Mouse (Mus musculus): ENCODE results near the gene Tcp10c. TPM values are rescaled to one million over a fixed set of nuclear protein-coding genes. Genes with fewer than 3 reads are reported as not detected.
"Not testable (repeated sequence)": the region's sequence is repeated elsewhere in the genome, so short reads cannot be mapped to it uniquely, and the experiment has no call there.

The Tcp10c gene
- total RNA-seq, 2 experiments from 2014 or later = not detected

- intact Hi-C loops (cut with DNase I); DNase-seq: not testable (repeated sequence)
These were observed 25.7 kb downstream of the Tcp10c start for GRCm38 (mm10) chr17:13379951-13380615.

GRCm38 (mm10) chr17:13381286-13381685 lies 26.9 kb downstream of the Tcp10c start:
- DNase-seq; intact Hi-C loops (cut with DNase I): not testable (repeated sequence)

- intact Hi-C loops (cut with DNase I); DNase-seq: not testable (repeated sequence)
These were observed 36.6 kb downstream of the Tcp10c start for GRCm38 (mm10) chr17:13391020-13391419.

- DNase-seq; intact Hi-C loops (cut with DNase I): not testable (repeated sequence)
These were observed 45.6 kb downstream of the Tcp10c start for GRCm38 (mm10) chr17:13399961-13400360.

- intact Hi-C loops (cut with DNase I) = not testable (repeated sequence)
These were observed 47.7 kb downstream of the Tcp10c start for GRCm38 (mm10) chr17:13402118-13402517.

GRCm38 (mm10) chr17:13403527-13404131 lies 49.3 kb downstream of the Tcp10c start:
- intact Hi-C loops (cut with DNase I); DNase-seq: not testable (repeated sequence)

More at GRCm38 (mm10) chr17:13402118-13402517, 47.7 kb downstream of the Tcp10c start:
- not testable (repeated sequence) for DNase-seq

GRCm38 (mm10) chr17:13406023-13406422 lies 51.7 kb downstream of the Tcp10c start:
- DNase-seq; intact Hi-C loops (cut with DNase I): not testable (repeated sequence)

GRCm38 (mm10) chr17:13406701-13407100 lies 52.3 kb downstream of the Tcp10c start:
- DNase-seq; intact Hi-C loops (cut with DNase I): not testable (repeated sequence)

GRCm38 (mm10) chr17:13407621-13408256 lies 53.4 kb downstream of the Tcp10c start:
- intact Hi-C loops (cut with DNase I) = not testable (repeated sequence)

GRCm38 (mm10) chr17:13408257-13408633 lies 53.9 kb downstream of the Tcp10c start:
- intact Hi-C loops (cut with DNase I); DNase-seq: not testable (repeated sequence)

More at GRCm38 (mm10) chr17:13407621-13408256, 53.4 kb downstream of the Tcp10c start:
- DNase-seq = not testable (repeated sequence)

- intact Hi-C loops (cut with DNase I) = not testable (repeated sequence)
These were observed 66.7 kb downstream of the Tcp10c start for GRCm38 (mm10) chr17:13421022-13421591.

GRCm38 (mm10) chr17:13422638-13423037 lies 68.3 kb downstream of the Tcp10c start:
- intact Hi-C loops (cut with DNase I); DNase-seq: not testable (repeated sequence)

More at GRCm38 (mm10) chr17:13421022-13421591, 66.7 kb downstream of the Tcp10c start:
- not testable (repeated sequence) for DNase-seq

GRCm38 (mm10) chr17:13423373-13424024 lies 69.1 kb downstream of the Tcp10c start:
- DNase-seq; intact Hi-C loops (cut with DNase I): not testable (repeated sequence)

- DNase-seq; intact Hi-C loops (cut with DNase I): not testable (repeated sequence)
These were observed 69.9 kb downstream of the Tcp10c start for GRCm38 (mm10) chr17:13424321-13424720.

- intact Hi-C loops (cut with DNase I) = not testable (repeated sequence)
These were observed 71.3 kb downstream of the Tcp10c start for GRCm38 (mm10) chr17:13425694-13426093.

GRCm38 (mm10) chr17:13426508-13426907 lies 72.1 kb downstream of the Tcp10c start:
- intact Hi-C loops (cut with DNase I); DNase-seq: not testable (repeated sequence)

More at GRCm38 (mm10) chr17:13425694-13426093, 71.3 kb downstream of the Tcp10c start:
- DNase-seq = not testable (repeated sequence)

Measured in heart, postnatal 14 days (tissue).